Mouse (Mus musculus): ENCODE data around the gene Olfr1303.

The Olfr1303 gene

GRCm38 (mm10) chr2:111820240-111820639, at the start of gene Olfr1303:
Gene Olfr1303 (minus strand): TSS chr2:111820340.
- no peak for DNase-seq

- no peak for DNase-seq
These were observed 7.2 kb downstream of the Olfr1303 start for GRCm38 (mm10) chr2:111812936-111813335.

- no peak for DNase-seq
These were observed 43.0 kb downstream of the Olfr1303 start, which contains the start of gene Olfr1302 for GRCm38 (mm10) chr2:111777129-111777528. Gene Olfr1302 (plus strand): TSS chr2:111777429.
